Comparison of ENCODE assay signal across 8 mouse cellular contexts in the genomic region with DNA sequence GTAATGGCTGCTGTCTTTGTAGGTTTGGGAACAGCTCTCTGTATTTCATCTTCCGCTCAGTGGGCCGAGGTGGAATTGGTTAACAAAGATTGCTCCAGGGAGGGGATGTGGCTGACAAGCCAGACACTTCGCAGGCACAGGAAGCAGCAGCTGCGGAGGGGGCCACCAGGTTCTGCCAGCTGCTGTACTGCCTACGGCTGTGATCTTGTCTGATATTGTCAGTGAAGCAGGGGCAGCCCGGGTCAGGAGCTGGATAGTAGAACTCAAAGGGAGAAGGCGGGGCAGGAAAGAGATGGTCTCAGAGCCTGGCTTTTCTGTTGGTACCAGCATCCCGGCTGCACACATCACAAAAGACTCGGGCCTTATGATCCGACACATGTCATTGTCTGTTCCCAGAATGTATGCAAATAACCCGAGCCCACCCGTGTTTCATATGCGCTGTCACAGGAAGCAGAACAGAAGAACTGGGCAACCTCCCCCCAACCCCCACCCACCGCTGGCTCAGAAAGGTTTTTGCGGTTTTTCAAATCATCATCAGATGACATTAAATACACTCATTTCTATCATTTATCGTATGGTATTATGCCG. TPM values are rescaled to one million over a fixed set of nuclear protein-coding genes. Genes with fewer than 3 reads are reported as not detected.
DNase-seq lines count a peak whose midpoint lies in the region; ATAC-seq lines count a peak whose summit lies in the region.

No protein-coding gene starts in this region.

- H3K36me3 ChIP-seq in heart, embryonic 14.5 days (ENCODE audit: control insufficient read depth, insufficient read depth, low read length) = no peaks in the 10 kb centered on the region
- no peaks in the 10 kb centered on the region for H3K36me3 ChIP-seq in embryonic facial prominence, embryonic 14.5 days (ENCODE audit: control insufficient read depth, insufficient read depth, low read length)

- H3K4me3 ChIP-seq in heart, embryonic 14.5 days (ENCODE audit: control insufficient read depth in 1 of 2, insufficient read depth in 1 of 2, low read depth in 1 of 2, low read length in 2 of 2) = no peak overlapping the region
- H3K4me3 ChIP-seq in embryonic facial prominence, embryonic 14.5 days (ENCODE audit: low read depth, low read length) = no peak overlapping the region

- H3K9ac ChIP-seq in heart, embryonic 14.5 days (ENCODE audit: low read length) = peak overlapping the region; percentile 10; the same call in 1 of the 2 replicates
- no peak overlapping the region for H3K9ac ChIP-seq in embryonic facial prominence, embryonic 14.5 days (ENCODE audit: low read depth, low read length)

- no peaks in the 10 kb centered on the region for H3K27me3 ChIP-seq in heart, embryonic 14.5 days (ENCODE audit: control insufficient read depth, insufficient read depth, low read length)
- H3K27me3 ChIP-seq in embryonic facial prominence, embryonic 14.5 days (replicated peaks; ENCODE audit: control insufficient read depth, insufficient read depth, low read length) = no peaks in the 10 kb centered on the region; the same call in 1 of the 2 replicates

- DNase-seq in heart, adult 11 months = no peak
- peak; percentile 68 to 71 for DNase-seq in CD8-positive naive resting alpha-beta T cell, adult 2 months (ENCODE audit: low read depth in 2 of 2, low spot score in 2 of 2)
- DNase-seq in embryonic facial prominence, embryonic 14.5 days (ENCODE audit: low spot score) = peak; percentile 77
- peak; percentile 37 for DNase-seq in left cerebral cortex, postnatal 4 days
- DNase-seq in gastrocnemius, adult 18-20 months (ENCODE audit: low spot score) = no peak
- no peak for DNase-seq in cerebellum, adult 11-12 months

- 35% methylated on average over 17 of the region's 17 CpGs for WGBS in heart, embryonic 14.5 days
- WGBS in embryonic facial prominence, embryonic 14.5 days = 18% methylated on average over 17 of the region's 17 CpGs

- no peaks in the 10 kb centered on the region for H3K9me3 ChIP-seq in heart, embryonic 14.5 days (ENCODE audit: control insufficient read depth, low read length)
- no peaks in the 10 kb centered on the region for H3K9me3 ChIP-seq in embryonic facial prominence, embryonic 14.5 days (ENCODE audit: control insufficient read depth, low read length)

- H3K27ac ChIP-seq in heart, embryonic 14.5 days (replicated peaks in 1 of 2; ENCODE audit: control insufficient read depth in 1 of 2, insufficient read depth in 1 of 2, low read depth in 2 of 2, low read length in 2 of 2) = no peak overlapping the region
- H3K27ac ChIP-seq in embryonic facial prominence, embryonic 14.5 days (replicated peaks; ENCODE audit: low read depth, low read length) = no peak overlapping the region

- H3K4me1 ChIP-seq in heart, embryonic 14.5 days (ENCODE audit: control insufficient read depth in 2 of 2, insufficient read depth in 2 of 2, low read length in 2 of 2) = peaks cover 30 to 40% of the 10 kb centered on the region in 2 experiments
- peaks cover 32% of the 10 kb centered on the region for H3K4me1 ChIP-seq in embryonic facial prominence, embryonic 14.5 days (ENCODE audit: control insufficient read depth, insufficient read depth, low read length)

- intact Hi-C loops in left cerebral cortex, postnatal 4 days (cut with DNase I) = no loop called here

- peak overlapping the region; percentile 36; the same call in 1 of the 2 replicates for H3K4me2 ChIP-seq in heart, embryonic 14.5 days (ENCODE audit: low read length)
- H3K4me2 ChIP-seq in embryonic facial prominence, embryonic 14.5 days (ENCODE audit: low read depth, low read length) = no peak overlapping the region

- ATAC-seq in heart, embryonic 14.5 days (ENCODE audit: insufficient number of reproducible peaks, insufficient read depth, low FRiP score, low read depth) = peak; percentile 25; the same call in 1 of the 2 replicates
- ATAC-seq in embryonic facial prominence, embryonic 14.5 days (ENCODE audit: low read depth) = peak; percentile 70; the same call in 1 of the 2 replicates
- ATAC-seq in neutrophil, adult 5-6 weeks (ENCODE audit: extremely low read depth, insufficient number of reproducible peaks, low FRiP score, poor library complexity, severe bottlenecking) = peak; percentile 59

RNA-seq across cellular contexts. Expression of gene Pipox, which starts 6.4 kb away (rescaled TPM):
- polyA plus RNA-seq in heart, embryonic 14.5 days (2014; fragmentation: Nextera tagmentation; extraction: Ambion mirVana) = 3.8 and 3.9 TPM in 2 replicates
- polyA plus RNA-seq in embryonic facial prominence, embryonic 14.5 days (2014; fragmentation: Nextera tagmentation; extraction: Ambion mirVana) = 1.5 and 1.8 TPM in 2 replicates
- total RNA-seq in left cerebral cortex, postnatal 4 days (2021) = 1 to 10 TPM; 1.5 to 3.7 TPM
- total RNA-seq in neutrophil, adult 5-6 weeks (2017) = not detected in 2 replicates
- total RNA-seq in gastrocnemius, adult 18-20 months (2021) = not detected

RNA-seq across cellular contexts. Expression of gene Sez6, which starts 43.1 kb away (rescaled TPM):
- 0.15 TPM in 1 of 2 replicates, not detected in the other for polyA plus RNA-seq in heart, embryonic 14.5 days (2014; fragmentation: Nextera tagmentation; extraction: Ambion mirVana)
- 1.4 and 1.8 TPM in 2 replicates for polyA plus RNA-seq in embryonic facial prominence, embryonic 14.5 days (2014; fragmentation: Nextera tagmentation; extraction: Ambion mirVana)
- total RNA-seq in left cerebral cortex, postnatal 4 days (2021) = 100 to 1,000 TPM; 246 to 287 TPM
- not detected in 2 replicates for total RNA-seq in neutrophil, adult 5-6 weeks (2017)
- under 1 TPM; 0.12 to 0.16 TPM for total RNA-seq in gastrocnemius, adult 18-20 months (2021)

Comparison
In these comparisons a context has a peak if more than half of its experiments do, and no peak if none do; other contexts are left out.
1. DNase-seq: peak in CD8-positive naive resting alpha-beta T cell, adult 2 months (2 of 2), embryonic facial prominence, embryonic 14.5 days (single experiment) and left cerebral cortex, postnatal 4 days (single experiment); none in heart, adult 11 months (single experiment), gastrocnemius, adult 18-20 months (single experiment) and cerebellum, adult 11-12 months (single experiment).
2. RNA of gene Sez6, which starts 43.1 kb away (total RNA-seq): 246 to 287 TPM in left cerebral cortex, postnatal 4 days; 0.12 to 0.16 TPM in gastrocnemius, adult 18-20 months and not detected in neutrophil, adult 5-6 weeks; every median in the first group is over 100 times any median in the second.
3. Peak in every context shown above with its lines, with median percentiles within 50 percentile points of each other: ATAC-seq.